Mouse (Mus musculus) fibroblast of lung, adult 2 months (primary cell): ENCODE measurements around the gene Hist1h2ae.
"Not testable (repeated sequence)": the region's sequence is repeated elsewhere in the genome, so short reads cannot be mapped to it uniquely, and the experiment has no call there.

Source experiments
- DNase-seq: peaks from one replicate; pipeline ENCODE4 v3.0.0-alpha.2; 2011; ENCODE audit warnings: low read depth

Gene Hist1h2ae

DNA sequence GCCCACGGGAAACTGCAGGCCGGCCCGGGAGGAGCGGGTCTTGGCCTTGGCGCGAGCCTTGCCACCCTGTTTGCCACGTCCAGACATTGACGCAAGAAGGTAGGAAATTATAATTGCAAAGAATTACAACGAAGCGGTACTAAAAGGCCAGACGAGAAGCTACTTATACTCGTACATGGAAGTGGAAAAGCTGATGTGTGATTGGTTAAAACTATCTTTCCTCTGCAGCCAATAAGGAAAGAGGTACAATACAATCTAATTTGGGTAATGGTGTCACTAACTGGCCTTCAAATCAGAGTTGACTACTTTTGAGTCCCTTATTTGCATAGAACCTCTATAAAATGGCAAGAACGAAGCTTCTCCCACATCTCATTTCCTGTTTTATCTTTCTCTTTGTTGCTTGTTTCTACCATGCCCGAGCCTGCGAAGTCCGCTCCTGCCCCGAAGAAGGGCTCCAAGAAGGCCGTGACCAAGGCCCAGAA is at the start of gene Hist1h2ae, which contains the start of gene Hist1h2bg:
Gene Hist1h2ae, minus strand, starts transcription at position 199 of the 482 bp plus-strand sequence.
Gene Hist1h2bg, plus strand, starts transcription at position 375 of the 482 bp plus-strand sequence.
- peak; percentile 89 for DNase-seq

DNA sequence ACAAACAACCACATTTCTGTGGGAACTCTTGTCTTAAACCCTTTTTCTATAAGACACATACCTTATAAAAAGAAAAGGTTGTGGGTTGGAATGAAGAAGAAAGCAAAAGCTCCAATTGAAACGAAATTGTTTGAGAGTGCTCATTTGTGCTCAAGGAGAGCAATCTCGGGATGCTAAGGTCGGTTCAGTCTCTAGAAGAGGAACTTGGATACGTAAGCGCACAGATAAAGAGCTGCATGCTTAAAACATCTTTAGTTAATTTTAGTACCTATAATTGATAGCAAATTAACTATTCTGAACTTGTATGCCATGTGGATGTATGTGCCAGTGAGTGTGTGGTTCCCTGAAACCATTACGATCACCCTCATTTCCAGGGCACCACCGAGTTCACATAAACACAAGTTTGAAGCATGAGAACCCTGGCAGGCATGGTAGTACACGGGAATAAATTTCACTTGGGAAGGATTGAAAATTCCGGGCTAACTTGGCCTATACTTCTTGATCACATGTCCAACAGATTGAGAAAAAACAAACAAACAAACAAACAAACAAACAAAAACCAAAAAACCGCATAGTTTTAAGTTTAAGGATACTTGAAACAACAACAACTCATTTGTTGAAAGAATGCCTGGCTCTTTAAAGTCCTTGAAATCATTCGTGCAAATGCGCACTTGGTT is 49.2 kb upstream of the Hist1h2ae start:
- no peak for DNase-seq

DNA sequence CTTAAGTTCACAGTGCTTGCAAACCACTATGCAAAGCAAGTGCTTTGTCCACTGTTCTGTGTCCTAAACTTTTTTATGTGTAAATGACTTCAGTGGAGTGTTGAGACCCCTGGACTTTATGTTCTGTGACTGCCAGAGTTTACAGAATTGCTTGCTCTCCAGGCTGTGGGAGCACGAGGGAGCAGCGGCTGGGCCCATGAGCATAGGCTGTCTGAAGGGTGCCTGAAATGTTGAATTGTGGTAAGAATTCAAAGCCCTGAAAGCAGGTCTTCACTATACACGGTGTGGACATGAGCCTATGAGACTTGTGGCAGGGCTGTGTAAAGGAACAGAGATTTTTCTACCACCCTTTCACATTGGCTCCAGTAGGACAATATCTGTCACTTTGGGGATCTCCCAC is 40.6 kb upstream of the Hist1h2ae start:
- DNase-seq: no peak

DNA sequence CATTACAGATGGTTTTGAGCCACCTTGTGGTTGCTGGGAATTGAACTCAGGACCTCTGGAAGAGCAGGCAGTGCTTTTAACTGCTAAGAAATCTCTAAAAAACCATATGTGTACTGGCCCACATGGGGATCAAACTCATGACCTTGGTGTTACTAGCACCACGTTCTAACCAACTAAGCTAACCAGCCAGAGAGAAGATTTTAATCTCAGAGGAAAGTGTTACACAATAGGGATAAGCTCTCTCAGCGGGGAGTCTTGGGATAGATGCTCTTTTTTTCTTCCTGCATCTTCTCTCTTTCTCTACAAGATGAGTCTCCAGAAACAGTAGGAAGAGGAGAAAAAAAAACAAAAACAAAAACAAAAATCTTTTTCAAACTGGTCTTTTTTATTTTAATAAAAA is 39.4 kb upstream of the Hist1h2ae start:
- no peak for DNase-seq

DNA sequence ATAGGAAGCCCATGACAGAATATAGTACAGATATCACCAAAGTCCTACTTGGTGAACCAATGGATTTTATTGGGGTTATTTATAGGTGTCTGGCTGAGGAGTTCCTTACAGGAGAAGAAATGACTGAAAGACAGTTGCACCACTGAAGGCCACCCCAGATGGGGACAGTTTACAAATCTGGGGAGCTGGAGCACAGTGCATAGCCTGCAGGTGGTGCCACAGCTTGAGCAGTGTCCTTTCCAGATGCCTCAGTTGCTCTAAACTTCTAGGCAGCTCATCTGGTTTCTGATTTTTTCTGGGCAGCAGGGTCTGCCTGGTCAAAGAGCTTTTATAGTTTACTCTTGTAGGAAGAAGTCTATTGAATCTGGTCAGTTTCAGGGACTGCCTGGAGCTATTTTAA is 38.8 kb upstream of the Hist1h2ae start:
- no peak for DNase-seq

DNA sequence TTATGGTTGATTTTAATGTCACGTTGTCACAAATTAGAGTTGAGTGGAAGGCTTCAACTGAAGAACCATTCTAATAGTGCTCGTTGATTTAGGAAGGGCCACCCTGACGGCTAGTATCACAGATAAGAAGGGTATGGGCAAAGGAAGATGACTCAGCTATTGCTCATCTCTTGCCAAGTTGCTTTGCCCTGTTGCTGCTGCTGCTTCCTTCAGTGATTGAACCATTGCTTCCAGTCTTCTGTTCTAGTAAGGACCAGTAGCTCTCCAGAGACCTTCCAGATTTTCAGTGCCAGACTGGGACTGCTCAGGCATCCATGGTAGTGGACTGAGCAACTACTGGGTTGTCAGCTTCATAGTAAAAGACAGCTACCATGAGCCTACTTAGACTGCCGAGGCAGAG is 38.2 kb upstream of the Hist1h2ae start:
- DNase-seq: no peak

DNA sequence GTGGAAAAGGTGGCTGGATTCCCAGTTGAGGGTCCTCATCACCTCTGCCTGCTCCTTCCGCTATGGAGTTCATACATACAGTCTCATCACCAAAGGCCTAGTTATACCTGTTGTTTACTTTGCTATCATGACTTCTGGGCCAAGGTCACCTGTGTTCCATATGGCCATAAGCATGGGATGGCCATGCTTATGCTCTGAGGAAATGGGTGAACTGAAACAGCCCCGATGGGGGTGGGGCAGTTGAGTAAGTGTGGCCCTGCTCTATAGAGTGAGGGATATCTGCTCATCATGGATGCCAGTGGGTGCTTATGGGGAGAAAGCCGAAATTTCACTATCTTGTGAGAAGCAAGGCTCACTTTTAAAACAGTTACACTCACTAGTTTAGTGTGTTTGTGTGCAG is 34.0 kb upstream of the Hist1h2ae start:
- DNase-seq: no peak

DNA sequence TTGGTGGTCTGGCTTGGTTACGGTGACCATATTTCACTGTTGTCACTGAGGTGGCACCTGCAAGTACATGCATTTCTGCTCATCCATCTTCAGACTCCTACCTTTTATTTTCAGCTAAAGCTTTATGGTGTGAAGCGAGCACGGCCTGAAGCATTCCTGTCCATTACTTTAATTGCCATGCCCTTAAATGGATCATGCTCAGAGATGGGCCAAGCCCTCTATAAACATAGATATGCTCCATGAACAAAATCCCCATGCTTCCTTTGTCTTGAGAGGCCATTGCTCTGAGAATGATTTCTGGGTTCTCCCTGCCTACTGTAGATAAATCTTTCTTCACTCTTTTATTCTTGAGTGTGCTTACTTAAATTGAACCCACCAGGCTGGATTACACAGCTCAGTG is 33.4 kb upstream of the Hist1h2ae start:
- no peak for DNase-seq

DNA sequence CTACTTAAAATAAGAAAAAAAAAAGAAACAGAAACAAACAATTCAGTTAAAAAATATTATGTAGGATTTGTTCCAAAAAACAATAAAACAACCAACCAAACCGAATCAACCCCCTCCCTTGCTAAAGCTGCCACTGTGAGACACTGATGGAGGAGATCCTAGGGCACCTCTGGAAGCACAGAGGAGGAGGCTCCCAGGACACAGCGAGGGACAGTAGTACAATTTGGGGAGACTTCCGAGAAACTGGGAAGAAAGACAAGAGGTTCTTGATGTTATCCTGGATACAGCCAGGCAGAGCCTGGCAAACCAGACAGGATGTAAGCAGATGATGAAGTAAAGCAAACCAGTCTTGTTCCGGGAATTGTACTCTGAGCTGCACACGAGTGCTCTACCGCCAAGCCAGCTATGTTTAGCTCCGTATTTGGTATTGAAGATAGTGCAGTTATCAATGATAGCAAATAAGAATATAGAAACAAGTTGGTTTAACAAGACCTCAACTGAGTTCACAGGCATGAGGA is 32.2 kb upstream of the Hist1h2ae start:
- no peak for DNase-seq

DNA sequence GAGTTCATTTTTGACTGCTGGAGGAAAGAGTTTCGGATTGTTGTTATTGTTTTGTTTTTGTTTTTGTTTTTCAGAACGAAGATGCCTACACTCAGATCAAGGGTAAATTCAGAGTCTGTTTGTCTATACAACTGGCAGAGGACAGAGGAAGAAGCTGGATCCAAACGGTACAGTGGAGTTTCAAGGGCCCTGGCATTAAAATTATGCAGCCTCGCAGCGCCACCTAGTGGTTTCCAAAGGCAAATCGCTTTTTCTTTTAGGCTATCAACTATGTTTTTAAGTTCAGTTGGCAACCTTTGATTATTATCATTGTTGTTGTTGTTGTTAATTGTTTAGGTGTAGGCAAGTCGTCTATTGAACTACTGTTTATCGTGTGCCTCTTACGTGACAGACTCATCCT is 26.9 kb upstream of the Hist1h2ae start:
- DNase-seq: peak; percentile 43

DNA sequence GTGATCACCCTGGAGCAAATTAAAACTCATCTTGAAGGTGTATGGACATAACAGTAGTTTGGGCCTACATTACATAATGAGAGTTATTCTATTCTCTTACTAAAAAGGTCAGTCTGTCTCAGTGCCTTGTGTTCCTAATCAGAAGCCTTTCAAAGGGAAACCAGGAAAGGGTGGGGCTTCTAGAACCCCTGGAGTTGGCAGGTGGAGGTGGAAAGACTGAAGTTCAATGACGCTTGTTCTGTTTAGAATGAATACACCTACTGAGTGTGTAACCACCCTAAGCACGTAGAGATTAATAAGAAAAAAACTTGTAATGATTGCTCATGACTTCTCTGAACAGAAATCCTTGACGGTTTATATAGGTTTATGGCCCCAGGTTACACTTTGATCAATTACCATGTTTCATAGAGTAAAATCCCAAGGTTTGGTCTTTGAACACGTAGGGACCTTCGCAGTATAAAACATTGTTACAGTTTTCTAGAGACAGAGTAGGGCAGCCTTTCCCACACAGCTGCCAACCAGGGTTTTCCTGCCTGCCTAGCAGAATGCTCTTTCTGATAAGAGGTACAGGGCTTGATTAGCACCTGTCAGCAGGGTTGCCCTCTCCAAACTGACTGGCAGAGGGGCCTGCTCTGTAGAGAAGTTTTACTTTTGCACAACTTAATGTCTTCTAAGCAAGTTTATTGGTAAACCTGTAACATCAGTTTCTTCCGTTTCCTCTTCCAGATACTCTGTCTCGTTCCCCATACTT is 24.8 kb upstream of the Hist1h2ae start:
- DNase-seq: no peak

DNA sequence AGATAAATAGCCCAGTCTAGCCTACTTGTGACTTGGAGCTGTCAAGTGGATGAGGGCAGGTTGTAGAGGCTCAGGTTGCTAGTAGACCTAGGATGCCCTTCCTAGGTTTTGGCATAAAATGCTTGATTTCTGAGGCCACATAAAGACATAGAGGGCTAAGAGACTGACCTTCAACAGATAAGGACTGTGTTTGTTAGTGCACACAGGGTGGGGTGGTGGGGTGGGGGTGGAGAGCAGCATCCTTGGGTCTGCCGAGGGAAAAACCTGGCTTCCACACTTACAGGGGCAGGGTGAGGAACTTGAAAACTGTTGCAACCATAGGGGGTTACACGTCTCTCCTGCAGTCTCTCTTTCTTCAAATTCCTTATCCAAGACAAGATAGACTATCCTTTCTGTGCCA is 24.2 kb upstream of the Hist1h2ae start:
- no peak for DNase-seq

DNA sequence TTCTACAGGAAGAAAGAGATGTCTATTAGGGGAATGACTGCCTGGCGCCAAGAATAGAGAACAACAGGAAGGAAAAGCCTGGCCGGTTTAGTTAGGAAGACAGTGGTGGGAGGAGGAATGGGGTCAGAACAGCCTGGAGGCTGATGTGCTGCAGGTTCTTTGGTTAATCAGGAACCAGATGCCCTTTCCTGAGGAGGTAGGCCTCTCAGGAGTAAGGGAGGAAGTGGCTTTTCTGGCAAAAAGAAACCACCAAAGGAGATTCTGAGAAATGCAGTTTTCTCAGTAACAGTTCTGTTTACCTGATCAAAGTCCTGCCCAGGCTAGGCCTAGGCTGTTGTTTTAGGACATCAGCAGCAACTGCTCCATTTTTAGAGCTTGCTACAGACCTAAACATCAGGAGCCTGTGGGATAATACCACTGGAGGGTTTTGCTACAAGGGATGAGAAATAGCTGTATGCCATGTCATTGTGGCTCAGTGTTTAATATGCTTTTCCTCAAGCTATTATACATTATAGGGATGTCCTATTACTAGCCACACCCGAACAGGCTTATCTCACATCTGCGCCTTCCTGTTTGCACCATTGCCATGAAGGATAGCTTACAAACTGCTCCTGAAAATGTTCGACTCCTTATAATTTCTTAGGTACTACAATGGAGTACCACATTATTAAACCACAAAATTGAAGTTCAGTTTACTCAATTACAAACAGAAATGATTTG is 22.2 kb upstream of the Hist1h2ae start:
- no peak for DNase-seq

DNA sequence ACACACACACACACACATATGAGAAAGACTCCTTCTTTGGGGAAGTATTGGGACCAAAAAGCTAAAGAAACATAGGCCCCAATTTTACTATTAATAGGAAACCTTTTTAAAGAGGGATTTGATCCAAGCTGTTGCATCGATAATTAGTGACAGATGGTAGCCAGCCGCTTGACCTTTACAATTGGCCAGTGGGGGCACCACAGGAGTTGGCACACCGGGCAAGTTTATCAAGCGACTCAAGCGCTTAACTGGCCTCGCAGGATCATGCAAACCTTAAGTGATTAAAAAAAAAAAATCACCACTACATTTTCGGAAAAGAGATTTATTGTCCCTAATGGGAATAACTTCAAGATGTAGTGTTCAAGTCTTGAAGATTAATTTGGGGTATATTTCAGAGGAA is 21.6 kb upstream of the Hist1h2ae start:
- no peak for DNase-seq

DNA sequence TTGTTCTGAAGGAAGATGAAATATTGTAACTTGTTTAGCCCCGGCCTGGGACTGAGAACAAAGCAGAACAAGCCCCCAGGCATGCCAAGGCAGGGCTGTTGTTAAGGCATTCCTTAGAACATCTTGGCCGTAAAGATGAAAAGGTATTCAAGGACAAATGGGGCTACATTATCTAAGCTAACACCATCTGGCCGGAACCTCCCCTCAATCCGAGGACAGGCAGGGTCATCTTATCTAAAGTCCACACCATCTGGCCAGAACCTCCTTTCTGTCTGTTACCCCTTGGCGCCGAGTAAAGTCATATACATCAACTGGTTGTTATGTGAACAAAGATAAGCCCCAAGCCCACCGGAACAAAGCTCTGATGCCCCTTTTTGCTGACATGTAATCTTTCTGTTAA is 20.9 kb upstream of the Hist1h2ae start:
- DNase-seq: not testable (repeated sequence)

DNA sequence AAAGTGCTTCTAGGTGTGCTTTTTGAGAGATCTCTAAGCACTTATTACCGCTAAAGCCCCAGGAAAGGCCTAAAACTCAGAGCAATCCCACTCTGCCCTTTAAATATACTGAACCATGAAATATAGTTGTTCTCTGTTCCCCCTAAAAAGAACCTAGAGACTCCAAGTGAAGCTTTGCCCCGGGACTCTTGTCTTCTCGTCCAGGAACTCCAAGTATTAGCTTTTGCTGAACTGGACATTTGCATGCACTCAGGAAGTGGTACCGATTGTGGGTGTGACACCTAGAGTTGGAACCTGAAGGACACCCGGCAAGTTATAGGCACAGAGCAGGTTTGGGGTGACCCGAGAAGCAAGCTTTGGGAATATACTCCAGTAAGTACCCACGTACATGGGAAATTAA is 20.2 kb upstream of the Hist1h2ae start:
- DNase-seq: no peak

DNA sequence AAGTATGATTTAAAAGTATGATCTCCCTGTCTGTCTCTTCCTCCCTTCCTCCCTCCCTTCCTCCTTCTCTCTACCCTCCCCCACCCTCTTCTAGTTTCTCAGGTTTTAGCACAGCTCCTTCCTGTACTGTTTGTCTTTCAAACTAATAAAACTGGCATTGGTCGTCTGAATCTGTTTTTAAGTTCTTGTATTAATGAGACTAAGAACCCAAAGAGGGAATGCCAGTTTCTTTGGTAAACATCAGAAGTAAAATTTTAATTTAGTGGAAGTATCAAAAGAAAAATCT is 15.9 kb upstream of the Hist1h2ae start:
- DNase-seq: no peak

DNA sequence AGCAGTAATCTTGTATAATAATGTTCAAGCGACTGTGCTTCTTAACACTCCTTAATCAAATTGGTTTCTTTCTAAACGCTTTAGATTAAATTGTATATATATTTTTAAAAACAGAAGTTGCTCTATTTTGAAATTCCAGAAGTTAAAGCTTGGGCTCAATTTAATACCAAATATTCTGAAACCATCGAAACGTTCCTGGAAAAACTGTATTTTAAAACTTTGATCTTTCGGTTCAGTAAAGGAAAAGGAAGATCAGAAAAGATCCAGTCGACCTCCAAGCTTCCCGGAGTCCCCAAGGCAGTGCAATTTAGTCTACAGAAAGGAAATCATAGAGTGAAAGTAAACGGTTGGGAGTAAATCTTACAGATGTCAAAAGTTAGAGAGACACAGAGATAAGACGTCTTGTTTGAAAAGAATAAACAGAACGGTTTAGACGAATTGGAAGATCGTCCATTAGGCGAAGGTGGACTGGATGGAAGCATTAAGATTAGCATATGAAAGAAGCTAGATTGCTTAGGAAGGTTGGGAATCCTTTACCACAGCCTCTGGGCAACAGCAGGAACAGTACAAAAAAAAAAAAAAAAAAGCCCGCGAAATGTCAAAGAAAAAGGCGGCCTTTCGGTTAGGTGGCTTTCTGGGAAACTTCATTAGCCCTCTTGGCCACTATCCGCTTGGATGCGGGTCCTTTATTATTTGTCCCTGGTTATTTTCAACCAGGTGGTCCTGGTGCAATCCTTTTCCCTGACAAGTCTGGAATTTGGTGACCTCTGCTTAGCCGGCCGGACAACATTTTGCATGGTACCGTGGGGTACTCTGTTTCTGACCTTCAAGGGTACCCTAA is 15.3 kb upstream of the Hist1h2ae start:
- DNase-seq: no peak

DNA sequence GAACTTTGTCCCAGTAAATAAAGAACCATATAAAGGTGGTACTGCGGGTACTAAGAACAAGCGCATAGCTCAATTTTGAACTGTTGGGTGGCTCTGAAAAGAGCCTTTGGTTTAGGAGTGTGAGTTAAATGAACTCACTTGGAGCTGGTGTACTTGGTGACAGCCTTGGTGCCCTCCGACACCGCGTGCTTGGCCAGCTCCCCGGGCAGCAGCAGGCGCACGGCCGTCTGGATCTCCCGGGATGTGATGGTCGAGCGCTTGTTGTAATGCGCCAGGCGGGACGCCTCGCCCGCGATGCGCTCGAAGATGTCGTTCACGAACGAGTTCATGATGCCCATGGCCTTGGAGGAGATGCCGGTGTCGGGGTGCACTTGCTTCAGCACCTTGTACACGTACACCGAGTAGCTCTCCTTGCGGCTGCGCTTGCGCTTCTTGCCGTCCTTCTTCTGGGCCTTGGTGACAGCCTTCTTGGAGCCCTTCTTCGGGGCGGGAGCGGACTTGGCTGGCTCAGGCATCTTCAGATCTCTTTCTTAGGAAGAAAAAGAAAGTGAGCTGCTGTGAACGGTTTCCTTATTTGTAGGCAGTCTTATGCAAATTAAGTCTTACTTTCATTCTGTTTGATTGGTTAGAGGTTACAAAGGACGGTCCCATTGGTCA is 14.6 kb upstream of the Hist1h2ae start:
- peak; percentile 90 for DNase-seq

DNA sequence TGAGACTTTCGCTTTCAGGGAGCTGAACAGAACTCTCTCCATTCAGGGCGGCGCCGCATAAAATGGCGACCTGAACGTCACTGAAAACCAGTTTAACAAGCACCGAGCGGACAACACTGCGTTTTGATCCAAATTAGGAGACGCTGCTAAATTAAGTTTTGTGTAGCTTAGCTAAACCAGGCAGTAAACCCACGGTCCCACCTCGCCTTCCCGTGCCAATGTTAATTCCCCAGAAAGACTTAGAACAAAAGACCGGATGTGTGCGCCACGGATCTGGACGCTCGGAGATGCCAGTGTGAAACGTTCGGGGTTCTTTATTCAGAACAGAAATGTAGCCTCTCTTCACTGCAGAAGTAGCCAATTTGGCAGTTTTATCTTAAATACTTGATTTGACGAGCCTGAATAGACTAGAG is 14.0 kb upstream of the Hist1h2ae start:
- DNase-seq: no peak

DNA sequence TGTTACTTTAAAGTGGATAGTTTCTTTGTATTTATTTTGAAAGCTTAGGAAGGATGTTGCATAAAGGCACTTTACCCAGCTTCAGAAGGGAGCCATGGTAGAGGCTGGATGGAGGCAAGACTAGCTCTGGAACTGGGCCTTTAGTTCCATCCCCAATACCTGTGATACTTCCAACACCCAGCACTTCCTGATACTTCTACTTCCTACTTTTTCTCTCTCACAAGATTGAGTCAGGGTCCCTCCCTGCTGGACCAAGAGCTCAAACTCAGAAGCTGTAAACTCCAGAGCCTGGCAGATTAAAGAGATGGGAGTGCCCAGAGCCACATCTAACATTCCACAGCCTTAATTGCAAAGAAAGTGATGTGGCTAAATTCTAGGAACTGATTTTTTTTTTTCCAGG is 13.3 kb upstream of the Hist1h2ae start:
- no peak for DNase-seq
